Mouse (Mus musculus): Measurements from ENCODE around the gene Mt1. TPM values are rescaled to one million over a fixed set of nuclear protein-coding genes. Genes with fewer than 3 reads are reported as not detected.

Mt1 gene
- polyA plus RNA-seq, 1 experiment = 1,593 TPM

DNA sequence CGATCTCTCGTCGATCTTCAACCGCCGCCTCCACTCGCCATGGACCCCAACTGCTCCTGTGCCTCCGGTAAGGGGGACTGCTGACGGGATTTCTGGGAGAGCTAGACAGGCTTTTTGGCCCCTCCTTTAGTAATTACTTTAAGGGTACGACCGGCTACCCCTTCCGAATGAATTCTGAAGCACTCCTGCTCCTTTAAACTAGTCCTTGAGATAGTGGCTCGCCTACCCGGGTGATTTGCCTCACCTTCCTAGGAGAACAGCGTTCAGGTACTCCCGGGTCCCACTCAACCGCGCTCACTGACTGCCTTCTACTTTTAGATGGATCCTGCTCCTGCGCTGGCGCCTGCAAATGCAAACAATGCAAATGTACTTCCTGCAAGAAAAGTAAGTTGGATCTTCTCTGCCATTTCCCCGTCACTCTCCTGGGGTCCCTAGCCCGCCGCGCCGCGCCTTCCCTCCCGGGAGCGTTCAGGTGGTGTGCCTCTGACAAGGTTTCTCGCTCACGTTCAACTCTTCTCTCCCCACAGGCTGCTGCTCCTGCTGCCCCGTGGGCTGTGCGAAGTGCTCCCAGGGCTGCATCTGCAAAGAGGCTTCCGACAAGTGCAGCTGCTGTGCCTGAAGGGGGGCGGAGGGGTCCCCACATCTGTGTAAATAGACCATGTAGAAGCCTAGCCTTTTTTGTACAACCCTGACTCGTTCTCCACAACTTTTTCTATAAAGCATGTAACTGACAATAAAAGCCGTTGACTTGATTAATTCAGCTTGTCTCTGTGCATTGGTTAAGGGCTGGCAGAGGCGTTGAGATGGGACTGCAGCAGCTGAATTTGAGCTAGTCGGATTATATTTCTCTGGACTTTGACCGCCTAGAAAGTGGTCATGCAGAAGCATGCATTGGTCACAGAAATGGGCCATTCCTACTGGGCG, 5.8 kb upstream of the Mt1 start:
- peak overlapping the region; percentile 37; the same call in 1 of the 2 replicates for H3K27ac ChIP-seq (ENCODE audit: insufficient read depth, low read depth, low read length)
- H3K4me1 ChIP-seq (ENCODE audit: control insufficient read depth, insufficient read depth, insufficient read length, low read length) = peaks cover 14% of the 10 kb centered on the region
- H3K27me3 ChIP-seq (ENCODE audit: control insufficient read depth, insufficient read depth, low read length) = peaks cover 5% of the 10 kb centered on the region; the same call in 1 of the 2 replicates
- peak overlapping the region; percentile 67 for H3K4me3 ChIP-seq (ENCODE audit: low read depth, low read length)
- no peaks in the 10 kb centered on the region for H3K36me3 ChIP-seq (ENCODE audit: control insufficient read depth, insufficient read depth, low read length)
- 2% methylated on average over 39 of the region's 39 CpGs for WGBS
- TF ChIP-seq CTCF (IDR thresholded peaks at IDR 0.05; ENCODE audit: extremely low read depth, insufficient read length, insufficient replicate concordance, low read depth, low read length) (no peak), POLR2A (IDR thresholded peaks at IDR 0.05; ENCODE audit: low read depth, low read length) (no peak)

DNA sequence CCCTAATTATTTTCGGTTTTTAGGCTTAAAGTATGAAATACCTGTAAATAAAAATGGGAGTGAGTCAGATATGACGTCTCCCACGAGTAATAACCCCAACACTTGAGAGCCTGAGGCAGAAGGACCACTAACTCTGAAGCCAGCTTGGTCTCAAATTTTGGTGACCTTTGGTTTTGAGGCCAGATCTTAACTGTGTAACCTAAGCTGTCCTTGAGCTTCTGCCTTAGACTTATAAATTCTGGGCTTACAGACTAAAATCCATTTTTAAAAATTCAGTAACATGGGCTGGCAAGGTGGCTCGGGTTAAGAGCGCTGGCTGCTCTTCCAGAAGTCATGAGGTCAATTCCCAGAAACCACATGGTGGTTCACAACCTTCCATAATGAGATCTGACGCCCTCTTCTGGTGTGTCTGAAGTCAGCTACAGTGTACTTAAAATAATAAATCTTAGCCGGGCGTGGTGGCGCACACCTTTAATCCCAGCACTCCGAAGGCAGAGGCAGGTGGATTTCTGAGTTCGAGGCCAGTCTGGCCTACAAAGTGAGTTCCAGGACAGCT, 5.0 kb upstream of the Mt1 start:
- Histone ChIP-seq H3K4me3 (ENCODE audit: low read depth, low read length) (no peak overlapping the region), H3K4me1 (ENCODE audit: control insufficient read depth, insufficient read depth, insufficient read length, low read length) (peaks cover 14% of the 10 kb centered on the region), H3K27me3 (ENCODE audit: control insufficient read depth, insufficient read depth, low read length) (peaks cover 5% of the 10 kb centered on the region; the same call in 1 of the 2 replicates), H3K36me3 (ENCODE audit: control insufficient read depth, insufficient read depth, low read length) (no peaks in the 10 kb centered on the region), H3K27ac (ENCODE audit: insufficient read depth, low read depth, low read length) (no peak overlapping the region)
- WGBS = 50% methylated on average over 11 of the region's 11 CpGs
- no peak for TF ChIP-seq POLR2A (IDR thresholded peaks at IDR 0.05; ENCODE audit: low read depth, low read length)
- TF ChIP-seq CTCF (IDR thresholded peaks at IDR 0.05; ENCODE audit: extremely low read depth, insufficient read length, insufficient replicate concordance, low read depth, low read length) = no peak

DNA sequence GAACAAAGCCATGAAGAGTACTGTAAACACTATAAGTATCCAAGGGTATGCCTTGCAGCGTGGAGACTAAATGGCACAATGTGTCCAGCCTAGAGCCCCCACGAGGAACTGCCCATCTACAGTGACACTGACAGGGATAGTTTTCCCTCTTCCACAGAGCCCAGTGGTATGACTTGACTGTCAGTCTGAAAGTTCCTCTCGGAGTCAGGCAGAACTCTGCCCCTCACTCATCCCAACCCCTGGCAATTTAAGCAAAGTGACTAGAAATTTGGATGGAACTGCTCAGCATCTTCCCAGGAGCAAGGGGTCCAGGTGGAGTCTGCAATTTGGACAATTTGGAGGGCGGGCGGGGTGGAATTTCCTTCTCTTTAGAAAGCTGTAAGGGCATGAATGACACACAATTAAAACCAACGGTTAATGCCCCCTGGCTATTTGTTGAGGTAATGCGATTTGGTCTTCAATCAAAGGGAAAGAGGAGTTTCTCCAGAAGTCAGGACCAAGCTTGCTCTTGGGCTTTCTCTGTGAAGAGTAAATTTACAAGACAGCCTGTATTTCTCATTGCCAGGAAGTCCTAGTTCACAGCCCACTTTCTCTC, 4.2 kb upstream of the Mt1 start:
- Histone ChIP-seq H3K36me3 (ENCODE audit: control insufficient read depth, insufficient read depth, low read length) (no peaks in the 10 kb centered on the region), H3K4me1 (ENCODE audit: control insufficient read depth, insufficient read depth, insufficient read length, low read length) (peaks cover 14% of the 10 kb centered on the region), H3K27ac (ENCODE audit: insufficient read depth, low read depth, low read length) (no peak overlapping the region), H3K27me3 (ENCODE audit: control insufficient read depth, insufficient read depth, low read length) (peaks cover 5% of the 10 kb centered on the region; the same call in 1 of the 2 replicates), H3K4me3 (ENCODE audit: low read depth, low read length) (no peak overlapping the region)
- WGBS = 54% methylated on average over 7 of the region's 7 CpGs
- TF ChIP-seq POLR2A (IDR thresholded peaks at IDR 0.05; ENCODE audit: low read depth, low read length) (no peak), CTCF (IDR thresholded peaks at IDR 0.05; ENCODE audit: extremely low read depth, insufficient read length, insufficient replicate concordance, low read depth, low read length) (no peak; the same call in 1 of the 2 replicates)

DNA sequence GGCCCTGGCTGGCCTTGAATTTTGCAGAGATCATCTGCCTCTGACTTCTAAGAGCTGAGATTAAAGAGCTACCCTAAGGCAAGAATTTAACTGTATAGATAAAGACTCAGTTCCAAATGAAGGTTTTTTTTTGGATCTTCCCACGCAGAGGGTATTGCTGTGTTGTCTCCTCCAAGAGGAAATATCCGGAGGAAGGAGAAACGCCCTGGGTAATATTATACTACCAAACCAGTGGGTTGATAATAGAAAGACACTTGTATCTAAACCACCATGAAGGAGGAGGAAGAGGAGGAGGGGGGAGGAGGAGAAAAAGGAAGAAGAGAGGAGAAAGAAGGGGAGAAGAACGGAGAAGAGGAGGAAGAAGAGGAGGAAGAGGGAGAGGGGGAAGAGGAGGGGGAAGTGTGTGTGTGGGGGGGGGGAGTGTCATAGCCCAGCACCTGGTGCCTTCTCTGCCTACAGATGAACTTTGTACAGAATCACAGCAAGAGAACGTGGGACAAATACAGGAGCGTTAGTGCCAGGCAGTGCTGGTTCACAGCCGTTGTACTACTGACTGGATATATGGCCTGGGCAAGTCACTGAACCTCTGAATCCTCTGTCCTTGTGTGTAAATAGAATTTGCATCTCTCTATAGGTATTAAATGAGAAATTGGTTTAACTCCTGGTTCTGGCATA, 1.0 kb upstream of the Mt1 start:
- 22% methylated on average over 7 of the region's 7 CpGs for WGBS
- peak overlapping the region; percentile 71 for H3K27ac ChIP-seq (ENCODE audit: insufficient read depth, low read depth, low read length)
- TF ChIP-seq POLR2A (IDR thresholded peaks at IDR 0.05; ENCODE audit: low read depth, low read length) = no peak
- TF ChIP-seq CTCF (IDR thresholded peaks at IDR 0.05; ENCODE audit: extremely low read depth, insufficient read length, insufficient replicate concordance, low read depth, low read length) = no peak

DNA sequence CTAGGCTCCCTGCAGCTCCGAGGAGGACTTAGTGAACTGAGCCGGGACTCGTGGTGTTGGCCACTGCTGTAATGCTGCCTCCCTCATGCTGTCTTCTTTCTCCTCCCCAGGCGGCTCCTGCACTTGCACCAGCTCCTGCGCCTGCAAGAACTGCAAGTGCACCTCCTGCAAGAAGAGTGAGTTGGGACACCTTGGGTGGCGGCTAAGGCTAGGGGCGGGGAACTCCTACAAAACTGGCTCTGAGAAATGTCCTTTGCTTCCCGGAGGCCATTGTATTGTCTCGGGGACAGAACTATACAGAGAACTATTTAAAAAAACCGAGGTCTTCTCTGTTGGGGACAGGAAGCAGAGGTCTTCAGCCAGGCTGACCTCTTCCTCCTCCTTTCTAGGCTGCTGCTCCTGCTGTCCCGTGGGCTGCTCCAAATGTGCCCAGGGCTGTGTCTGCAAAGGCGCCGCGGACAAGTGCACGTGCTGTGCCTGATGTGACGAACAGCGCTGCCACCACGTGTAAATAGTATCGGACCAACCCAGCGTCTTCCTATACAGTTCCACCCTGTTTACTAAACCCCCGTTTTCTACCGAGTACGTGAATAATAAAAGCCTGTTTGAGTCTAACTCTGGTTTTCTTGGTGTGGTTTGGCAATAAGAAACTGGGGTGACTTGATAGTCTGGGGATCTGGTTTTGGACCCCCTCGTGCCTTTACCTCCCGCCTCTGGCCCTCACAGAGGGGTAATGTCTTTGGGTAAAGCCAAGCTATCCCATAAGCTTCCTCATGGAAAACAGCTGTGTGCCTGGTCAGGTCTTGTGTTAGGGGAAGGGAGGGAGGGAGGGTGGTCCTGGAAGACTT, 1.1 kb downstream of the Mt1 start:
- no peaks in the 10 kb centered on the region for H3K36me3 ChIP-seq (ENCODE audit: control insufficient read depth, insufficient read depth, low read length)
- peak overlapping the region; percentile 72 for H3K4me3 ChIP-seq (ENCODE audit: low read depth, low read length)
- 3% methylated on average over 25 of the region's 25 CpGs for WGBS
- H3K4me1 ChIP-seq (ENCODE audit: control insufficient read depth, insufficient read depth, insufficient read length, low read length) = peaks cover 5% of the 10 kb centered on the region
- H3K27me3 ChIP-seq (ENCODE audit: control insufficient read depth, insufficient read depth, low read length) = no peaks in the 10 kb centered on the region
- peak overlapping the region; percentile 84 for H3K27ac ChIP-seq (ENCODE audit: insufficient read depth, low read depth, low read length)
- no peak for TF ChIP-seq CTCF (IDR thresholded peaks at IDR 0.05; ENCODE audit: extremely low read depth, insufficient read length, insufficient replicate concordance, low read depth, low read length)
- TF ChIP-seq POLR2A (IDR thresholded peaks at IDR 0.05; ENCODE audit: low read depth, low read length) = no peak

More for the DNA sequence above, 1.0 kb upstream of the Mt1 start:
- H3K4me3 ChIP-seq (ENCODE audit: low read depth, low read length) = no peak overlapping the region
- peaks cover 2% of the 10 kb centered on the region; the same call in 1 of the 2 replicates for H3K27me3 ChIP-seq (ENCODE audit: control insufficient read depth, insufficient read depth, low read length)
- H3K4me1 ChIP-seq (ENCODE audit: control insufficient read depth, insufficient read depth, insufficient read length, low read length) = peaks cover 11% of the 10 kb centered on the region
- H3K36me3 ChIP-seq (ENCODE audit: control insufficient read depth, insufficient read depth, low read length) = no peaks in the 10 kb centered on the region

DNA sequence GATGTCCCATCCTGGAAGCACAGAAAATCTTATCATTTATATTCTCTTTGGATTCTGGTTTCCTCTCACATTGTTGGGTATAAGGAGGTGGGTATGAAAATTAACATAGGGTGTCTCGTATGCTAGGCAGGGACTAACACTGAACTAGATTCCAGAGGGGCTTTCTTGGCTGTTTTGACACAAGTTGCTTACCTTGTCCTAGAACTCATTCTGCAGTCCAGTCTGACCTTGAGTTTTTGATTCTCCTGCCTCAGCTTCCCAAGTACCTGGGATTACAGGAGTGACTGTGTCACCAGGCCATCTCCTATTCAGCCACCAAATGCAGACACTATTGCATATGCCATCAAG, 1.7 kb downstream of the Mt1 start:
- H3K27me3 ChIP-seq (ENCODE audit: control insufficient read depth, insufficient read depth, low read length) = no peaks in the 10 kb centered on the region
- no peak overlapping the region for H3K27ac ChIP-seq (ENCODE audit: insufficient read depth, low read depth, low read length)
- WGBS = 95% methylated on average over 1 of the region's 1 CpGs
- H3K4me1 ChIP-seq (ENCODE audit: control insufficient read depth, insufficient read depth, insufficient read length, low read length) = peaks cover 5% of the 10 kb centered on the region
- H3K36me3 ChIP-seq (ENCODE audit: control insufficient read depth, insufficient read depth, low read length) = no peaks in the 10 kb centered on the region
- TF ChIP-seq POLR2A (IDR thresholded peaks at IDR 0.05; ENCODE audit: low read depth, low read length) = no peak
- TF ChIP-seq CTCF (IDR thresholded peaks at IDR 0.05; ENCODE audit: extremely low read depth, insufficient read length, insufficient replicate concordance, low read depth, low read length) = no peak
- peak overlapping the region; percentile 72; the same call in 1 of the 2 replicates for H3K4me3 ChIP-seq (ENCODE audit: low read depth, low read length)

Data from small intestine, adult 2 months (tissue).